Mouse (Mus musculus): Measurements from ENCODE around the gene Gpc6. TPM values are rescaled to one million over a fixed set of nuclear protein-coding genes. Genes with fewer than 3 reads are reported as not detected.
A peak's percentile ranks its signal among the peaks of the same experiment; 100 is the strongest.

Gene Gpc6
- polyA plus RNA-seq, 1 experiment from 2014 or later, result 36.7 TPM

DNA sequence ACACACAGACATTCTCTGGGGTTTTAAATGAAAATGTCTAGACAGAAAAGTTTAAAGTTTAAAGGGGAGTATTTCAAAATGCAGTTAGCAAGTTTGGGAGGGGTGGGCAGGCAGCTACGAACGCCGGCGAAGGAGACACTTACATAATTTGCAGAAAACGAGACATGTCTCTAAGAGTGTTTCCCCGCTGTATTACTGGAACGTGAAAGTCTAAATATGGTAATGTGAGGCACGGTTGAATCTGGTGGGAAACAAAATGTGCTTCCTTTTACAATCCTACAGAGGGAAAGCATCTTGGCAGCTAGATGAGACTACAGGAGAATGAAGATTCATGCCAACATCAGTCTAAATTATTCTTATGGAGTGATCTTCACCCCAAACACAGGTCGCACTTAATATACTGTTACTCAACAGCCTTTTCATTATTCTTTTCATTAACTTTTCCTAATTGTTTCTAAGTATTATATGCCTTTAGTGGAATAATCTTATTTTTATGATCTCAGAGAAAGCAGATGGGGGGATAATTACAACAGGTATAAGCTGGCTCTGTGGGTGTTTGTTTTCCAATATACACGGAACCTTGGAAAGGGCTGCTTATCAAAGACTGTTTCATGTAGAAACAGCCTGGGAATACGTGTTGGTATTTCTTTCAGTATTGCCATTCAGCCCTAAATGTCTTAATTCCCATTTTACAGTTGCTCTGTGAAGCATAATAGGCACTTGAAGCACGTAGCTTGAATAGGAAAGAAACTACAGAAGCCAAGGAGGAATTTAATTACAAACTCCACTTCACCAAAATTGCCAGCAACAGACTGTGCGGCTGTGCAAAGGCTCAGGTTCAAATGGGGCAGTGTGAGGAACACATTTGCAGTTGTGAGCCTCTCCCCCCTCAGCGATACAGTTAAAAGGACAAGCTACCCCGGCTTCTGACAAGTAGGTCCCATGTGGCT is 885.5 kb downstream of the Gpc6 start:
- no peak overlapping the region for H3K4me3 ChIP-seq (ENCODE audit: low read depth, low read length)
- 77% methylated on average over 15 of the region's 15 CpGs for WGBS
- no peaks in the 10 kb centered on the region for H3K9me3 ChIP-seq (ENCODE audit: control insufficient read depth, low read length)
- peak; percentile 65; the same call in 1 of the 2 replicates for ATAC-seq (replicated peaks; ENCODE audit: low FRiP score)
- H3K4me1 ChIP-seq (replicated peaks; ENCODE audit: control insufficient read depth, insufficient read depth, low read length), result no peaks in the 10 kb centered on the region; the same call in 1 of the 2 replicates
- H3K4me2 ChIP-seq (ENCODE audit: low read depth, low read length, severe bottlenecking), result no peak overlapping the region
- H3K9ac ChIP-seq (ENCODE audit: low read length), result no peak overlapping the region
- H3K36me3 ChIP-seq (ENCODE audit: control insufficient read depth, insufficient read depth, low read length), result no peaks in the 10 kb centered on the region
- no peaks in the 10 kb centered on the region for H3K27me3 ChIP-seq (ENCODE audit: control insufficient read depth, insufficient read depth, low read length)
- no peak overlapping the region for H3K27ac ChIP-seq (ENCODE audit: low read depth, low read length)
- no peak for DNase-seq (ENCODE audit: low spot score)

DNA sequence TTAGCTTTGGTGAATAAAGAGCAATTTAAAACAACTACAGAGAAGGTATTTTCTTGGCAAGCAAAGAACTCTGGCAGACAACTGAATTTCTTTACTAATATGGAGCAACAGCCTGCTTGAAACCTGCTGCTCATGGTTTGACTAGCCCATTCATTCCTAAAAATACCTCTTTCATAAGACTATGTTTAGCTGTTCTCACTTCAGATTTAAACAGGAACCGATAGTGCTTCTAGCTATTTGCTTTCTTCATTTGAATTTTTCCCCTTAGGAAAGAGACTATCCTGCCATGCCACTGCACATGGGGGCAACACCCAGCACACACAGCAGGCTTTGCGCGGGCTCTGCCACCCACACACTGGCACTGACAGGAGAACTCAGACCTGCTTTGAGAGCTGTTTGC is 888.4 kb downstream of the Gpc6 start:
- Histone ChIP-seq H3K9me3 (ENCODE audit: control insufficient read depth, low read length) (no peaks in the 10 kb centered on the region), H3K36me3 (ENCODE audit: control insufficient read depth, insufficient read depth, low read length) (no peaks in the 10 kb centered on the region), H3K27ac (ENCODE audit: low read depth, low read length) (no peak overlapping the region), H3K4me2 (ENCODE audit: low read depth, low read length, severe bottlenecking) (no peak overlapping the region), H3K27me3 (ENCODE audit: control insufficient read depth, insufficient read depth, low read length) (no peaks in the 10 kb centered on the region), H3K9ac (ENCODE audit: low read length) (no peak overlapping the region), H3K4me3 (ENCODE audit: low read depth, low read length) (no peak overlapping the region), H3K4me1 (replicated peaks; ENCODE audit: control insufficient read depth, insufficient read depth, low read length) (no peaks in the 10 kb centered on the region; the same call in 1 of the 2 replicates)
- WGBS, result 89% methylated on average over 3 of the region's 3 CpGs
- DNase-seq (ENCODE audit: low spot score), result no peak
- ATAC-seq (replicated peaks; ENCODE audit: low FRiP score), result no peak

DNA sequence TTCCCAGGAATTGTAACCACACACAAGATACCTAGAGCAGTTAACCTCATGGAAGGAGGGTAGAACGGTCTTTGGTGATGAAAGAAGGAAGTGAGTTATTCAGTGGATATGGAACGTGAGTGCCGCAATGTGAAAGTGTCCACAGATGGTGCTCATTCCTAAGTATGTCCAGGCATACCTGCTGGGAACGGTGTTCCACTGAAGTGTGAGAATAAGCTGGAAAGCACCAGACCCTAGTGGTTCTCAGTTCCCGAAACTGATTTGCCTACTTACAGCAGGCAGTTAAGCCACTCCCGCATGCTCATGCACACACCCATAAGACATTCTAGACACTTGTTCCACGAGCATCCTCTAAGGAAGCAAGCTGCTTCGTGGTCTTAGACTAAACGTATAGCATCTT is 890.9 kb downstream of the Gpc6 start:
- Histone ChIP-seq H3K36me3 (ENCODE audit: control insufficient read depth, insufficient read depth, low read length) (no peaks in the 10 kb centered on the region), H3K4me3 (ENCODE audit: low read depth, low read length) (no peak overlapping the region), H3K27ac (ENCODE audit: low read depth, low read length) (no peak overlapping the region), H3K27me3 (ENCODE audit: control insufficient read depth, insufficient read depth, low read length) (no peaks in the 10 kb centered on the region), H3K4me1 (replicated peaks; ENCODE audit: control insufficient read depth, insufficient read depth, low read length) (no peaks in the 10 kb centered on the region; the same call in 1 of the 2 replicates), H3K9ac (ENCODE audit: low read length) (no peak overlapping the region), H3K9me3 (ENCODE audit: control insufficient read depth, low read length) (no peaks in the 10 kb centered on the region), H3K4me2 (ENCODE audit: low read depth, low read length, severe bottlenecking) (no peak overlapping the region)
- 92% methylated on average over 9 of the region's 9 CpGs for WGBS
- ATAC-seq (replicated peaks; ENCODE audit: low FRiP score) (no peak), DNase-seq (ENCODE audit: low spot score) (no peak)

DNA sequence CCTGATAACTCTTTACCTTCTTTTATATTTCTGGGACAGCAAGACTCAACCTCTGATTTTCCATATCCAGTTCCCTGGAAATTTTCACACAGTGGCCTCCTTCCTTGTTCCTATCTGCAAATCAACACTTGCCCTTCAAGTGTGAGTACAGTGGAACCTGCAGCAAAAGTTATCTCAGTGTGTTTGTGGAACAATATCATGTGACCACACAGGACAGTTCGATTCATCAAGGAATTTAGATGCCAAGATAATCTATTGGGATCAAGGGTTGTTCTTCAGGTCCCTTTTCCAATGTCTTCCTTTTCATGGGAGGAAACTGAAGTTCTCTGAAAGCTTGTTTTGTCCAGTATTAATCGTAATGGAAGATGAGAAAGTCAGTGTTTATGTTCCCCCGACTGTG is 891.6 kb downstream of the Gpc6 start:
- no peak overlapping the region for H3K4me3 ChIP-seq (ENCODE audit: low read depth, low read length)
- H3K9me3 ChIP-seq (ENCODE audit: control insufficient read depth, low read length), result no peaks in the 10 kb centered on the region
- DNase-seq (ENCODE audit: low spot score), result no peak
- H3K27me3 ChIP-seq (ENCODE audit: control insufficient read depth, insufficient read depth, low read length), result no peaks in the 10 kb centered on the region
- H3K9ac ChIP-seq (ENCODE audit: low read length), result no peak overlapping the region
- 89% methylated on average over 3 of the region's 3 CpGs for WGBS
- no peak overlapping the region for H3K27ac ChIP-seq (ENCODE audit: low read depth, low read length)
- H3K4me2 ChIP-seq (ENCODE audit: low read depth, low read length, severe bottlenecking), result no peak overlapping the region
- no peaks in the 10 kb centered on the region for H3K36me3 ChIP-seq (ENCODE audit: control insufficient read depth, insufficient read depth, low read length)
- no peaks in the 10 kb centered on the region for H3K4me1 ChIP-seq (replicated peaks; ENCODE audit: control insufficient read depth, insufficient read depth, low read length)
- no peak for ATAC-seq (replicated peaks; ENCODE audit: low FRiP score)

DNA sequence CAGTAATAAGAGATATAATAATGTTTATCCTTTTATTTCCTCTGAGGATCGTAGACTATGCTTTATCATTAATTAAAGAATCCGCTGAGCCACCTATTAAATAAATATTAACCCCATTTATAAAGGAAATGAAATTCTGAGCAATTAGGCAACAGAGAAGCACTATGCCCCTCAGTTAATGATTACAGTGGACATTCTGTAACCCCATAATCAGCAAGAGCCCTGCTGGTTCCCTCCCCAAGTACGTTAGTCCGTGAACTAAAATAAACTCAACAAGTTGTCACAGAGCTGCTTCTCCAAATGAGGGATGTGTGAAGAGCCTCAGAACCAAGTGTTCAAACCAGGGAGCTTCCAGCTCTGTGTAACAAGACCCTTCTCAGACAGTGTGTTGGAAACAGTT is 892.1 kb downstream of the Gpc6 start:
- Histone ChIP-seq H3K27ac (ENCODE audit: low read depth, low read length) (no peak overlapping the region), H3K9me3 (ENCODE audit: control insufficient read depth, low read length) (no peaks in the 10 kb centered on the region), H3K4me1 (replicated peaks; ENCODE audit: control insufficient read depth, insufficient read depth, low read length) (no peaks in the 10 kb centered on the region), H3K4me3 (ENCODE audit: low read depth, low read length) (no peak overlapping the region), H3K4me2 (ENCODE audit: low read depth, low read length, severe bottlenecking) (no peak overlapping the region), H3K9ac (ENCODE audit: low read length) (no peak overlapping the region), H3K27me3 (ENCODE audit: control insufficient read depth, insufficient read depth, low read length) (no peaks in the 10 kb centered on the region), H3K36me3 (ENCODE audit: control insufficient read depth, insufficient read depth, low read length) (no peaks in the 10 kb centered on the region)
- 87% methylated on average over 4 of the region's 4 CpGs for WGBS
- DNase-seq (ENCODE audit: low spot score) (no peak), ATAC-seq (replicated peaks; ENCODE audit: low FRiP score) (no peak)

DNA sequence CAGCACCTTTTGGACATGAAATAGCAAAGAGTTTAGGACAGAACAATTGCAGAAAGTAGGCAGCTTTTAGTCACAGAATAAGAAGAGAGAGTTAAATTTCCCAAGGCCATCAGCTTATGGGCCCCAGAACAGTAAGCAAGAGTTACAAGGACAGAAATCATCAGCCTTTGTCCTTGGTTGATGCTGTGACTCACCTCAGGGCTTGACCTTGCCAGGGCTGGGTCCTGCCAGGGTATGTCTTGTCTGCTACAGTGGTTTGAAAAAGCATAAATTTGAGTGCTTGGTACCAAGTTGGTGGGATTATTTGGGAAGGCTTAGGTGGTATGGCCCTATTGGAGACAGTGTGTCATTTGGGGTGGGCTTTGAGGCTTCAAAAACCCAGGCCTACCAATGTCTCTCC is 899.4 kb downstream of the Gpc6 start:
- no peak overlapping the region for H3K9ac ChIP-seq (ENCODE audit: low read length)
- no peaks in the 10 kb centered on the region for H3K4me1 ChIP-seq (replicated peaks; ENCODE audit: control insufficient read depth, insufficient read depth, low read length)
- H3K36me3 ChIP-seq (ENCODE audit: control insufficient read depth, insufficient read depth, low read length), result no peaks in the 10 kb centered on the region

DNA sequence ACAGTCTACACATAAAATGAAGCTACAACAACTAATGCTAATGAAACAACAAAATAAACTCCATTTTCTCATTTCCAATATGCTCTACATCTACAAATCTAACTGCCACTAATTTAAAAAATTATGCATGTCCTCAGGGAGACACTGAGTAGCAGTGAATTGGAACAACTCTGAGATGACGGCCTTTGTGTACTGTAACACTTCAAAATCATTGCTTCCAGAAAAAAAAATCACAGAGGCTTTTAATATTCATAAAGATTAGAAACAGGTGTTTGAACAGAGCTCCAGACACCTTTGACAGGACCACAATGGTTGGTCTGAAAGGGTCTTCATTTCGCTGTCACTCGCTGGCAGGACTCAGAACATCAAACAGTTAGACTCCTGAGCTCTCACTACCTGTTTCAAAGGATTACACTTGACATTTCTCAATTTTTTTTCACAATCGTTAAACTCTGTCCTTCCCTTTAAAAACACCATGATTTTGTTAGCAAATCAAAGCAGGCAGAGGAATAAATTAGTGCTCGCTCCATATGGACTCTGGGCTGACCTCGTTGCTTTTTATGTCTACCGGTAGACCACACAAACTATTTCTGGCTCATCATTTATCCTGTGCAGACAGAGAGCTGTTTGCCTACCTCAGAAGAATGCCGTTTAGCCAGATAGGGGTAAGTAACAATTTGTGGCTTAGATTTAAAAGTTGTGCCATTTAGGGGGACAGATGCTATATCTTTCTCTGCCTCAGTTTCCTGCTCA is 901.4 kb downstream of the Gpc6 start:
- ATAC-seq (replicated peaks; ENCODE audit: low FRiP score), result no peak
- H3K27me3 ChIP-seq (ENCODE audit: control insufficient read depth, insufficient read depth, low read length), result no peaks in the 10 kb centered on the region
- H3K36me3 ChIP-seq (ENCODE audit: control insufficient read depth, insufficient read depth, low read length), result no peaks in the 10 kb centered on the region
- H3K4me2 ChIP-seq (ENCODE audit: low read depth, low read length, severe bottlenecking), result no peak overlapping the region
- H3K9me3 ChIP-seq (ENCODE audit: control insufficient read depth, low read length), result no peaks in the 10 kb centered on the region
- H3K27ac ChIP-seq (ENCODE audit: low read depth, low read length), result no peak overlapping the region
- WGBS, result 80% methylated on average over 8 of the region's 8 CpGs
- H3K9ac ChIP-seq (ENCODE audit: low read length), result no peak overlapping the region
- no peak overlapping the region for H3K4me3 ChIP-seq (ENCODE audit: low read depth, low read length)
- DNase-seq (ENCODE audit: low spot score), result no peak
- H3K4me1 ChIP-seq (replicated peaks; ENCODE audit: control insufficient read depth, insufficient read depth, low read length), result no peaks in the 10 kb centered on the region

More for the DNA sequence above, 899.4 kb downstream of the Gpc6 start:
- Histone ChIP-seq H3K27me3 (ENCODE audit: control insufficient read depth, insufficient read depth, low read length) (no peaks in the 10 kb centered on the region), H3K9me3 (ENCODE audit: control insufficient read depth, low read length) (no peaks in the 10 kb centered on the region), H3K4me2 (ENCODE audit: low read depth, low read length, severe bottlenecking) (no peak overlapping the region), H3K4me3 (ENCODE audit: low read depth, low read length) (no peak overlapping the region), H3K27ac (ENCODE audit: low read depth, low read length) (no peak overlapping the region)
- DNase-seq (ENCODE audit: low spot score), result no peak
- ATAC-seq (replicated peaks; ENCODE audit: low FRiP score), result no peak

DNA sequence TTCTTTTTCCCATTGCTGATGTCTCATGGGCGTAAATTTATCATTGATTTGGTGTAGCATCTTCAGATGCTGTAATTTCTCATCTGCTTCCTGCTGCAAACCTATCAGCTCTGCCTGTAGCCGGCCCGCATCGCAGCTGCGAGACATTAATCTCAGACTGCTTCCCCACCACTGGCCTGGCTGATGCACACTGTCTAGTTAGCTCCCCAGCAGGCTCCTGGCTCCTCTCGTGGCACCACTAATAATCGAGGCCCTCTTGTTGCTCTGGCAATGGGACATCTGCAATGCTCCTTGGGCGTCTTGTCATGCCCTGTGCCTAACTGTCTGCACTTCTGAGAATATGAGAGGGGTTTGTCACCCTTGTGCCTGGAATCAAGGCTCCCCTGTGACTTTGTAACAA is 906.2 kb downstream of the Gpc6 start:
- WGBS, result 86% methylated on average over 8 of the region's 8 CpGs
- ATAC-seq (replicated peaks; ENCODE audit: low FRiP score) (no peak), DNase-seq (ENCODE audit: low spot score) (no peak)
- no peak overlapping the region for H3K9ac ChIP-seq (ENCODE audit: low read length)
- H3K4me1 ChIP-seq (replicated peaks; ENCODE audit: control insufficient read depth, insufficient read depth, low read length), result no peaks in the 10 kb centered on the region
- no peaks in the 10 kb centered on the region for H3K27me3 ChIP-seq (ENCODE audit: control insufficient read depth, insufficient read depth, low read length)
- H3K9me3 ChIP-seq (ENCODE audit: control insufficient read depth, low read length), result no peaks in the 10 kb centered on the region
- H3K4me3 ChIP-seq (ENCODE audit: low read depth, low read length), result no peak overlapping the region
- H3K27ac ChIP-seq (ENCODE audit: low read depth, low read length), result no peak overlapping the region
- no peaks in the 10 kb centered on the region for H3K36me3 ChIP-seq (ENCODE audit: control insufficient read depth, insufficient read depth, low read length)
- H3K4me2 ChIP-seq (ENCODE audit: low read depth, low read length, severe bottlenecking), result no peak overlapping the region

All from forebrain, embryonic 11.5 days (tissue).